Mouse (Mus musculus): ENCODE data around the gene Acvr1.

Gene Acvr1

GRCm38 (mm10) chr2:58520727-58521126, 46.2 kb downstream of the Acvr1 start:
- 60% methylated on average over 9 of the region's 9 CpGs for WGBS

- WGBS: 82% methylated on average over 1 of the region's 1 CpGs
These were observed 48.4 kb downstream of the Acvr1 start for GRCm38 (mm10) chr2:58518517-58518916.

GRCm38 (mm10) chr2:58516920-58517319, 50.0 kb downstream of the Acvr1 start:
- 56% methylated on average over 6 of the region's 6 CpGs for WGBS

GRCm38 (mm10) chr2:58516000-58516399, 51.0 kb downstream of the Acvr1 start:
- WGBS: 41% methylated on average over 15 of the region's 15 CpGs

GRCm38 (mm10) chr2:58514489-58514888, 52.5 kb downstream of the Acvr1 start:
- 90% methylated on average over 11 of the region's 11 CpGs for WGBS

- 66% methylated on average over 3 of the region's 3 CpGs for WGBS
These were observed 53.7 kb downstream of the Acvr1 start for GRCm38 (mm10) chr2:58513212-58513611.

GRCm38 (mm10) chr2:58510192-58510591, 56.8 kb downstream of the Acvr1 start:
- 50% methylated on average over 8 of the region's 8 CpGs for WGBS

GRCm38 (mm10) chr2:58505306-58506090, 61.5 kb downstream of the Acvr1 start:
- 76% methylated on average over 9 of the region's 9 CpGs for WGBS

GRCm38 (mm10) chr2:58496647-58497410, 70.1 kb downstream of the Acvr1 start:
- WGBS: 71% methylated on average over 8 of the region's 8 CpGs

GRCm38 (mm10) chr2:58495271-58495670, 71.7 kb downstream of the Acvr1 start:
- WGBS: 82% methylated on average over 3 of the region's 3 CpGs

- WGBS: 65% methylated on average over 18 of the region's 18 CpGs
These were observed 73.0 kb downstream of the Acvr1 start for GRCm38 (mm10) chr2:58493685-58494635.

GRCm38 (mm10) chr2:58489275-58489674, 77.7 kb downstream of the Acvr1 start:
- 75% methylated on average over 9 of the region's 9 CpGs for WGBS

GRCm38 (mm10) chr2:58488404-58488803, 78.6 kb downstream of the Acvr1 start:
- WGBS: 78% methylated on average over 8 of the region's 8 CpGs

GRCm38 (mm10) chr2:58487279-58487560, 79.7 kb downstream of the Acvr1 start:
- 60% methylated on average over 3 of the region's 3 CpGs for WGBS

GRCm38 (mm10) chr2:58486441-58487278, 80.3 kb downstream of the Acvr1 start:
- 78% methylated on average over 14 of the region's 14 CpGs for WGBS

GRCm38 (mm10) chr2:58485683-58486082, 81.3 kb downstream of the Acvr1 start:
- WGBS: 75% methylated on average over 3 of the region's 3 CpGs

- WGBS: 28% methylated on average over 4 of the region's 4 CpGs
These were observed 81.8 kb downstream of the Acvr1 start for GRCm38 (mm10) chr2:58485152-58485551.

GRCm38 (mm10) chr2:58484284-58484965, 82.5 kb downstream of the Acvr1 start:
- WGBS: 35% methylated on average over 7 of the region's 7 CpGs

GRCm38 (mm10) chr2:58481450-58482100, 85.4 kb downstream of the Acvr1 start:
- 54% methylated on average over 9 of the region's 9 CpGs for WGBS

GRCm38 (mm10) chr2:58480764-58481163, 86.2 kb downstream of the Acvr1 start:
- WGBS: 46% methylated on average over 6 of the region's 6 CpGs

Measured in cerebral cortex, adult 2 months (tissue).